Mouse (Mus musculus) kidney, adult 8-10 months (tissue): Measurements from ENCODE around the gene Ttc3.
A peak's percentile ranks its signal among the peaks of the same experiment; 100 is the strongest.
"Not testable (repeated sequence)": the region's sequence is repeated elsewhere in the genome, so short reads cannot be mapped to it uniquely, and the experiment has no call there.

Source experiments
- DNase-seq, 2 experiments: peaks; one replicate each; pipeline ENCODE4 v3.0.0; 2022

Gene Ttc3

DNA sequence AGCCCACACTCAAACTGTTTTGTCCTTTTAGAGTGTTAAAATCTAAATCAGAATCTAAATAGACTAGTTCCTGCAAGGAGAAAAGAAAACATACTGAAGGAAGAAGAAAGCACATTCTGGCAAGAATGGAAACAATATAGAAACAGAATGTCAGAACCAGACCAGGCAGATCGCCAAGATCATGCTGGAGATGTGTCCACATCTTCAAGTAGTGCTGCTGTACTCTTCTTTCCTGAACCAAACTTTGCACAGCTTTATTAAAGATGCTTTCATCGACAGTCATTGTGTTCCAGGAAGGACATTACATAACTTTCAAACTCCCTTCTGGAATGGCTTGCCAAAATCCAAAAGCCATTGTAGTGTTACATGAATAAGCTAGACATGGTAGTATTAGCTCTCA is 66.4 kb downstream of the Ttc3 start:
- DNase-seq, result no peak

DNA sequence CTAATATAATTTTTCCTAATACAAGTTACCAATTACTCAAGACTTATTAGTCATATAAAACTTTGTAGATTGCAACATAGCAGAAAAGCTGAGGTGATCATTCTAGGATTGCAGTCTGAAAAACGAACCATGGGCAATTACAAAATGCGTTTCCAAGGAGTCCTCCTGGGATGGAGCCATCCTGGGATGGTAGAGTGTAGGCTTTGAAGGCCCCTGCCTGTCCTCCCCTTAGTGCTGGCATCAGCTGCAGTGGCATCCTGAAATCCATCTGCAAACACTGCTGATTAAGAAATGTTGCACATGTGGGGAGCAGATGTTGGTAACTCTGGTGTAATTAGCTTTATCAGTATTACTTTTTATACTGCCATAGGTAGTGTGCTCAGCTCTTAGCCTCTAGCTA is 70.9 kb downstream of the Ttc3 start:
- no peak for DNase-seq

DNA sequence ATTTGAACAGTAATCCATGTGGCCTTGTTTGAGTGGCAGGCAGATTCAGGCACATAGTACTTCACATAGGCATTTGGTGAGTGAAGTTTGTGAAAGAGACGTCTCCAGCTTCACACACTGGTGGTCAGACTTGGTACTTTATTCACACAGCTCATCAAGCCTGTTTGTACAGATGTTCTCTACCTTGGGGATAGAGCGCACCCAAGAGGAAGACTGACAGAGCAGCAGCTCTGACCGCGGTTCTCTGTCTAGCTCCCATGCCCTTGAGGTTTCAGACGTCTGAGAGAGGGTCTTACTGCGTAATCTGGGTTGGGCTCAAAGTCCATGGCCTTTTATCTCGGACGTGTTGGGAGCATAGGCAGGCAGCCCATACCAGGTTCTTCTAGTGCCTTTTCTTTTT is 78.7 kb downstream of the Ttc3 start:
- DNase-seq, result no peak

DNA sequence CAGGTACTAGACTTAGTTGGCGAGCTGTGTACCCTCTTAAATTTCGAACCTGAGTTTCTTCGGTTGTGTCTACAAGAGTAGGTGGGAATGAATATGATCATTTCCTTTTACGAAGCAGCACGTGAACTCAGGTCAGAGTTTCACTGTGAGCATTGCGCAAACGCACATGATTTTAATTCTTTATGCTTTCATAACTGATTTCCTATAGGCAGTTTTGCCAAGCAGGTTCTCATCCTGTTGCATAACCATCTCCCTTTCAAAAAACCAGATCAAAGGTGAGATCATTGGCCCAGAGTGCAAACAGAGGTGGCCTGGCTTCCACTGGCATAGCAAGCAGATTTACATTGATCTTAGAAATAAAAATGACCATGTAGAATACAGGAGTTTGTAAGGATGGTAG is 79.2 kb downstream of the Ttc3 start:
- DNase-seq, result peak in 1 of 2 experiments; percentile 18

DNA sequence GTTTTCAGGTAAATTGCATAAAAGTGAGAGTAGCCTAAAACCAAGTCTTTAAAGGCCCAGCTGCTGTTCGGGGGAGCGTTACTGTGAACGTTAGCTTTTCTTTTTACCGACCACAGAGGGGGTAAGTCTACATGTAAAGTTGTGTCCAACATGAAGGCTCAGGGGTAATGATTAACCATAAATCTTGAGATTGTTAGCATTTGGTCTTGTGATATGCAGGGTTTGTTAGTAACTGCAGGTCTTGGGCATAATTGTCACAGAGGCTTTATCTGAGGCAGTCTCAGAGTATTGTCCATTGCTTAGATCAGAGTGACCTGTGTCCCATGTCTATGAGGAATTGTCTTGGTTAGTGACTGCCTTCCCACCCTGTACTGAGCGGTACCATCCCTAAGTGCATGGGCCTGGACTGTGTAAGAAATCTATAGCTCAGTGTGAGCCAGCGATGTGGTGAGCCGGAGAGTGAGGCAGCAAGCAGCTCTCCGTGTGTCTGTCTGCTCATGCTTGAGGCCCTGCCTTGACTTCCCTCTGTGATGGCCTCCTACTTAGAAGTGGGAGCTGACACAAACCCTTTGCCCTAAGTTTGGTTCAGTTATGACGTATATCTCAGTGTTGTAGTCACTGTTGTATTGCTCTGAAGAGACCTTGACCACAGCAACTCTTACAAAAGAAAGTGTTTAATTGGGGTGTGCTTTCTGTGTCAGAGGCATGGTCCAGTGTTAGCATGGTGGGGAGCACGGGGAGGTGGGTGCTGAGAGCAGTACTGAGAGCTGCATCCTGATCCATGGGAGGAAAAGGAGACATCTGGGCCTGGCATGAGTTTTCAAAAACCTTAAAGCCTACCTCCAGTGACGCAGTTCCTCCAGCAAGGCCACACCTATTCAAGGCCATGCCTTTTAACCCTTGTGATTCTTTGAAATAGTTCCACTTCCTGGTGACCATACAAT is 81.4 kb downstream of the Ttc3 start:
- DNase-seq, result peak in 1 of 2 experiments; percentile 16

DNA sequence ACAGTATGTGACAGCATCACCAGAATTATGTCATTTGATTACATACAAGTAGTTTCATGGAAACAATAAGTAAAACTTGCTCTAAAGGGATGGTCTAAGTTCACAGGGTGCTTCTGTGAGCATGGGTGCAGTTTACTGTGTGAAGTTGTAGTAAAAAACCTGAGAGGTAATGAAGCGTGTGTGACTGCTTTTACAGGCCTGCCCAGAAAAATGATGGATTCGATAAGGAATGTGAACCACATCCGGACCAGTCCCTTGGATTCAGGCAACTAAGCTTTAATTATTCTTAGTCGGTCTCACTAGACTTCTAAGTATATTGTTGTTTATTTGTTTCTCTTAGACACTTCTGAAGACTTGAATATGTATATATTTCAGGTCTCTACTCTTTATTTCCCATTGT is 82.3 kb downstream of the Ttc3 start:
- no peak for DNase-seq

DNA sequence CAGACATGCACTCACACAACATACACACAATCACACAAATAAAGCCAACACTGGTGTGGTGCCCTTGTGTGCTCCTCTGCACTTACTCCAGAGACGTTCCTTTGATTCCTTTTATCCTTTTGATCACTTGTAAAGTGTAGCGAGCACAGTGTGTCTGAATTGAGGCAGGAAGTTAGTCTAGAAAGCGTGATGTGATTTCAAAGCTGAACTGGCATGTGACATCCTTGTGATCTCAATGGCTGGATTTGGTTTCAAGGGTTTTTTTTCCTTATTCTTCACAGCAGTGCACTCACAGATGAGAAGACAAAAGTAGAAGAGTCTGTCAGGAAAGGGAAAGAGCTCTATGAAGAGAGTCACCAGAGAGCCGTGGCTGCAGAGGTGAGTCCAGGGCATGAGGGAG is 83.7 kb downstream of the Ttc3 start:
- DNase-seq, result no peak

DNA sequence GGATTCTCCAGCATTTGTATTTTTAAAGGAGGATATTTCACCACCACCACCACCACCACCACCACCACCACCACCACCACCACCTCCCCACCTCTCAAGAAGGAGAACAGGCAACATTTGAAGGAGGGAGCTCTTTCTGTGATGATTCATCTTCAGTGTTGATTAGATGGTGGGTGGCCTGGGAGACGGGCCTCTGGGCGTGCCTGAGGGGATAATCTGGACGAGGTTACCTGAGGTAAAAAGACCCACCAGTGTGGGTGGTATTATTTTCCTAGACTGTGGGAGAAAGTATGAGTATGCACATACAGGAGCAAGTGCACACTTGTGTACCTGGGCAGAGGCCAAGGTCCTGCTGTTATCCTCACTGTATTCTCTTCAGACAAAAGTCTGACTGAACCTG is 93.6 kb downstream of the Ttc3 start:
- no peak for DNase-seq

DNA sequence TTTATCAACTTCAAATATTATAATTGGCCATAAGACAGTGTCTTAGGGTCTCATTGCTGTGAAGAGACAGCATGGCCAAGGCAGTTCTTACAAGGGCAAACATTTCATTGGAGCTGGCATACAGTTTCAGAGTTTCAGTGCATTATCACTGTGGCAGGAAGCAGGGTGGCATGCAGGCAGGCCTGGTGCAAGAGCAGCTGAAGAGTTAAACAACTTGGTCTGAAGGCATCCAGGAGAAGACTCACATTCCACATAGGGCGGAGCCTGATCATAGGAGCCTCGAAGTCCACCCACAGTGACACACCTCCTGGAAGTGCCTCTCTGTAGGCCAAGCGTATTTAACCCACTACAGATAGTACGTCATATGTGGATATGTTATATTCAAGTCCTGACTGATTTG is 95.5 kb downstream of the Ttc3 start:
- no peak for DNase-seq

DNA sequence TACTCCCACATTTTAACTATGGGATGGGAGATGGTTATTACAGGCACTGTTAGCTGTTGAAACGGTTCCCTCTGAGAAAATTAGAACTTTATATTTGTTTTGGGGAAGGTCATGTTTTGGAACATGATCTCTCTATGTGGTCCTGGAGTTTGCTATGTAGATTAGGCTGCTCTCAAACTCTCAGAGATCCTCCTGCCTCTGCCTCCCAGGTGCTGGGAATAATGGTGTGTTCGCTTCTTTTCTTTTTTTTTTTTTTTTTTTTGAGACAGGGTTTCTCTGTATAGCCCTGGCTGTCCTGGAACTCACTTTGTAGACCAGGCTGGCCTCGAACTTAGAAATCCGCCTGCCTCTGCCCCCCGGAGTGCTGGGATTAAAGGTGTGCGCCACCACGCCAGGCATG is 95.9 kb downstream of the Ttc3 start:
- DNase-seq, result not testable (repeated sequence)

DNA sequence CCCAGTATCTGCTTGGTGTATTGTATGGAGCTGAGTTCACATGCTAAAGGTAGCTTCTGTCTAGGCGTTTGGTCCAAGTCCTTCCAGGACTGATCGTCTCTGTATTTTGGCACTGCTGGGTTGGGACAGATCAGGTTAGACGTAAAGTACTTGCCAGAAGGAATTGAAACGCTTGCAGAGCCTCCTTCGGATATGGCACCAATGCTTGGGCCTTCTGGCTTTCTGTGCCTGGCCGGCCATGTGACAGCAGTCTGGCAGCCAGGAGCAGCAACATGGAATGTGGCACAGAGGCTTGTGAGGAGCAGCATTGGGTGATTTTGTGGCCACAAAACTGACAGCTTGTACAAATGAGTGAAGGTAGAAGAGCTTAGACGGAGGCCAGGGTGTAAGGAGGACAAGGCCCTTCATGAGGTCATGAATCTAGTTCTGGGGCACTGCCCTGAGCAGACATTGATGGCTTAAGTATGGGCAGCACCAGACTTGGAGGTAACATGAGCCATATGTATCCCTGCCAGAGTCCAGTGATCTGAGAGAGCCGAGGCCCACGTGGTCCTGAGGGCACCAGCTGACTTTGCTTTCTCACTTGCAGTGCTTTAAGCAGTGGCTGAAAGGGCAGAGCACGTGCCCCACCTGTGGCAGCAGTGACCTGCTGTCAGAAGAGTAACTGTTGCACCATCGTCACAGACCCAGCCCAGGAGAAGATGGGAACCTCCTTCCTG is 97.1 kb downstream of the Ttc3 start:
- no peak for DNase-seq

DNA sequence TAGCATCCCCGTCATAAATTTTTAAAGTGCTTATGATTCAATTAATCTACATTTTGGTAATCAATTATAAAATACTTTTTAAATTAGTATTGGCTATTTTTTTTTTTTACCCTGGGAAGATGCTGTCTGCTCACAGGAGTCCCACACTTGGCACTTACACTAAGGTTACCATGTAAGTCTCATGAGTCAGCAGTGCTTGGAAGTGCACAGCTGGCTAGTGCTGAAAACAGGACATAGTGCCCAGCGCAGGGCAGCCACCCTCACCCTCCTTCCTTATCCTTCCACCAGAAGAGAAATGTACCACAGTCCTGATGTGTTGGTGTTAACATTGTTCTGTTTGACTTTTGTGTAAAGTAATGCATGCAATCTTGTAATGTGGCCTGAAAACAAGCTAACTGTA is 98.0 kb downstream of the Ttc3 start:
- no peak for DNase-seq

DNA sequence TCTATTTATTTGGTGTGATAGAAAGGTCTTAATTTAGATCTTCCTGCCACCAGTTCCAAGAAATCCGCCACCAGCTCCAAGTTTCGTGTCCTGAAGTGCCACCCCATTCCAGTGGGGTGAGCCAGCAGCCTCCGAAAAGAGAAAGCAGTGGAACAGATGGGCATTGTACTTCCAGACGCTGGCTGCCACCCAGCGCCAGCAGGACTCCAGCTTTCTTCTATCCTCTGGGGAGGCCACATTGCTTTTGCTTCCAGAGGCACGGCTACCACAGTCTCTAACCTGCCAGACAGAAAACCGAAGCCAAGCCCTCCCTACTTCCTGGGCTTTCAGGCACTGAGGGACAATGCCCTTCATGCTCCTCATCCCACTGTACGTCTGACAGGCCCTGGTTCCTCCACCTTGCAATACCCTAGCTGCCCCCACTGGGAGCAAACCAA is 102.1 kb downstream of the Ttc3 start:
- peak in 1 of 2 experiments; percentile 17 for DNase-seq

DNA sequence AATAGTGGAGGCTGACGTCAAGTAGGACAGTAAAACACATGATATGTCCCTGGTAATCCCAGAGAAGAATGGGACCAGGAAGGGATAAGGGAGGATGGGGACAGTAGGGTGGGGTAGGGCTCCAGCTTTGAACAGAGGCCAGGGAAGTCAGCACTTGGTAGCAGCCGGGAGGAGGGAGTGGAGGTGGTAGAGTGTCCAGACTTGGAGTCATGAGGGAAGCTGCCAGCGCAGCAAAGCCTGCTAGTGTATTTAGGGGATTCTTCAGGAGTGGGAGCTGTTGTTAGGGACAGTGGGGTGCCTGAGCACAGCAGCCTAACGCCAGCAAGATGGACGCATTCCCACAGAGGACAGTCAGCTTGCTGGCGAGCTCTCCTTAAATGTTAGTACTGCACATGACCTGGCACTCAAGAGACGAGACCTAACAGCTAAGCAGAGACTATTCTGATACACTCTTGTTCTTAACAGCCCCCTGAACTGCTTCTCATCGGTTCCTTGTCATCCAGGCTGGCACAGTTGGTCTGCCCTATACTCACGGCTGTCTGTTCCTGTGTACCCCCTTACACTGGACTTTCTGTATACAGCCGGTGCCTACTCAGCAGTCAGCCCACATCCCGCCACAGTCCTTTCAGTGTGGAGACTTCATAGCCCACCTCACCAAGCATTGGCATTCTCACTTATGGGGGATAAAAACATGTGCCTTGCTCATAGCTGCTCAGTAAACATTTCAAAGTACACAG is 102.8 kb downstream of the Ttc3 start:
- DNase-seq, result no peak

DNA sequence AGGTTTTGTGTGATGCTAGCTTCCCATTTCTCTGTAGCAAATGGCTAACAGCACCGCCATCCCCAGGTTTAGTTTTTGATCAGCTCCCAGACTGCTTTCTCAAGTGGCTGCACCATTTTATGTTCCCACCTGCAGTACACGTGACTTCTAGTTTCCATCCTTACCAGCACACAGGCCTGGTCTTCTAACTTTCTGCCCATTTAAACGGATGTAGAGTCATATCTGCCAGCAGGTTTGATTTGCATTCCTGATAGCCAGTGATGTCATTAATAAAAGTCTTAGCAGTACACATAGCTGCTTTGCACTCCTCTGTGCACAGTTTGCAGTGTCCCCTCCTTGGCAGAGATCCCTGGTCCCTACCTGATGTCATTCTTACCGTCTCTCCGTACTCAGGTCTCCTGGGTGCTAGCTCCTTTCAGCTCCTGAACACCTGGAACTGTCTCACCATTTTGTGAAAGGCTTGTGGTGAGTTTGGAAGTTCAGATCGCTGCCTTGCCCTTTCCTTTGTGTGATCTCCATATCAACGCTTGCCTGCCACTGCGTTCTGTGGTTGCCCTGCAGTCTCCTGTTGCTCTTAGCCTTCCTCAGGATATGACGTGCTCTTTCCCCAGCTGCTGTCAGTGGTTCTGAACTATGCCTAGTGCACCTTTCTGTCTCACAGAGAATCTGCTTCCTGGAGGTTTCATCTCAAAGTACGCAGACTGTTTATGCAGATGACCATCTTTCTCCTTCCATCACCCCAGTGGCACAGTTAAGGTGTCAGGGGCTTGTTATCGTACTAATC is 114.5 kb downstream of the Ttc3 start:
- no peak for DNase-seq

DNA sequence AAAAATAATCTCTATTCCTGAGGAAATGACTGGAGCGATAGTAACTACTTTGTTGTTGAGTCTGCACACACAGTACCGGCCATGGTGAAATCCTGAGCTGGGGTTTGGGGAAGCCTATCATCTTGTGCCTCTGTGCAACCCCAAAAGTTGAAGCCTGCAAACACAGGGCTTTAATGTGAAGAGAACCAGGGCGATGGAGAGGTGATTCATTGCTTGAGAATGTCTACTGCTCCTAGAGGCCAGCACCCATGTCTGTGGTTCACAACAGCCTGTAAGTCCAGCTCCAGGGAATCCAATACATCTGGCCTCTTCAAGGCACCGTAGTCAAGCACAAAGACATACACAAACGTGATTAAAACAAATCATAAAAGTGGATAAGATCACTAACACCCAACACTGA is 116.9 kb downstream of the Ttc3 start:
- no peak for DNase-seq

DNA sequence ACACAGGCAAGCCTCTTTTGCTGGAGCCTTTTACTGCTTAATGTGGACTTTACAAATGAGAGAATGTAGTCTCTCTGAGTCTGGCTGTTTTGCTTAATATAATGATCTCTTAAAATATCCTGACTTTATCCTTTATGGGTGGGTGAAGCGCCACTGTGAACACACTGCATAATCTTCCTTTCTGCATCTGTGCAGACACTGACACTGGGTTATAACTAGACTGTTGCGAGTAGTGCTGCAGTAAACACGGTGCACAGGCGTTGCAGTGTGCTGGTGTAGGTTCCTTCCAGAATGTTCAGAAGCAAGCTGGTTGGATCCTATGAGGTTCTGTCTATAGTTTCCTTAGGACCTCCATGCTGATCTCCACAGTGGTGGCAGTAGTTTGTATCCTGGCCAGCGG is 118.9 kb downstream of the Ttc3 start:
- no peak for DNase-seq

DNA sequence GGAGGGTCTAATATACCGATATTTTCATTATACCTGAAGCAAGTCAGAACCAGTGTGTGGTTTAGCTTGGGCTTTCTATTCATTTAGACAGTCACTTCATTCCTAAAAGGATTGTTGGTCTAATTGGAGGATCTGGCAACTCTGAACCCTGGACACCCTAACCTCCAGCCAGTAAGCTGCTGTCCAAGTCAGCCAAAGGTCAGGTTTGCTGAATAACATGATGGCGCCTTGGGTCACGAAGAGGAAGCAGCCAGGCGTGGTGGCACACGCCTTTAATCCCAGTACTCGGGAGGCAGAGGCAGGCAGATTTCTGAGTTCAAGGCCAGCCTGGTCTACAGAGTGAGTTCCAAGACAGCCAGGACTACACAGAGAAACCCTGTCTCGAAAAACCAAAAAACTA is 126.8 kb downstream of the Ttc3 start:
- peak in 1 of 2 experiments; percentile 14 for DNase-seq

DNA sequence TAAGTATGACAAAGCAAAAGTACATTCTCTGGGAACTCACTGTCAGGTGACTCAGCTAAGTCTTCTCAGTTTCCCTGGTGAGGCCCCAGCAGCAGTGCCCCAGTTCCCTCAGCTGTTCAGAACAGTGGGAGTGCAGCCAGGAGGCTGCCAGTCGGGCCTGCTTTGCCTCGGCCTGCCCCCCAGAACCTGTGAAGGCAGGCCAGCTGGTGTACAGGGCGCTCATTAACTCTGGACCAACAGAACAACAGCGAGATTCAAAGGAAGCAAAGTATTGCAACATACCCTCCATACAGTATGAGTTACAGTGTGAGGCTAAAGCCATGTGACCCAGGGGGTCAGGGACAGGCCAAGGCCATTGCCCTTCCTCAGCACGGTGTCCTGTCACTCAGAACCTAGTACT is 127.5 kb downstream of the Ttc3 start:
- DNase-seq, result peak; percentile 13 to 20

DNA sequence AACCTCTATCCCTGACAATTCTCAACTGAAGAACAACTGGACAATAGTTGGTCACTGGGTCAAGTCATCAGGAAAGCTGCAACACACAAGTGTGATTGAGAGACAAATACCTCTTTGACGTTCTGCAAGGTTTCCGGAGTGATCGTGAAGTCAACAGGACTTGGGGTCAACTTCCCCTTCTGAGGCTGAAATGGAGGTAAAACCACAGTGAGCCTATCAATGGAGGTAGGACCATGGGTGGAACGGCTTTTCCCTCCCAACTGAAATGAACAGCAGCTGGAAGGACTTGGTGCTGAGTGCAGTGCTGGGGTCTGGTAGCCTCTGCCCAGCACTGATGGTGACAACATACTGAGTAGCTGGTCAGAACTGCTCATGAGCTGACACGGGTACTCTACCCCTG is 133.8 kb downstream of the Ttc3 start:
- no peak for DNase-seq

DNA sequence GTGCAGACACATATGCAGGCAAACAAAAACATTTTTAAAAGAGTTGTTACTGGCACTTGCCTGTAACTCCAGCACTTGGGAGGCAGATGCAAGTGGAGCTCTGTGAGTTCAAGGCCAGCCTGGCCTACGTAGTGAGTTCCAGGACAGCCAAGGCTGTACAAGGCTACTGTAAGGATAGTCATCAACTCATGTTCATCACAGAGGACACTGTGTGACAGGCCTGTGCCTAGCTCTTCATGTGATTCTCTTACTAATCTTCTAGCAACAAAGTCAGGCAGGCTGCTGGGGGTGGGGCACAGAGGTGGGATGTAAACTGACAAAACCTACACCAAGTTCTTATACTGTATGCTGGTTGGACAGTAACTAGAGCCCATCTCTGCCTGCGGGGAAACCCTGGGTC is 136.7 kb downstream of the Ttc3 start:
- DNase-seq, result no peak

DNA sequence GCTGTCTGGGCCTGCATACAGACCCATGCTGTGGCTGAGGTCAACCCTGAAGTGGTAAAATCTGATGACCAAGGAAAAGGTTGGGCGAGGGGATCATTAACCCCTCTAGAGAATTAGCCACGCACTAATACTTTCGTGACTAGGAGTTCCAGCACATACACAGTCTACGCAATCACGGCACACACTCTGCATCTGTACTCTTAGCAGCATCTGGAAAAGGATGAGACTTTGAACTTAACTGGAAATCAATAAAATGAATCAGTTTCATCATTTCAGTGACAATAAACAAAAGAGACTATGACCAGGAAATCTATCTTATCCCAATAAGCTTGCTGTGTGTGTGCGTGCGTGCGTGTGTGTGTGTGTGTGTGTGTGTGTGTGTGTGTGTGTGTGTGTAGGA is 138.4 kb downstream of the Ttc3 start:
- DNase-seq, result no peak

DNA sequence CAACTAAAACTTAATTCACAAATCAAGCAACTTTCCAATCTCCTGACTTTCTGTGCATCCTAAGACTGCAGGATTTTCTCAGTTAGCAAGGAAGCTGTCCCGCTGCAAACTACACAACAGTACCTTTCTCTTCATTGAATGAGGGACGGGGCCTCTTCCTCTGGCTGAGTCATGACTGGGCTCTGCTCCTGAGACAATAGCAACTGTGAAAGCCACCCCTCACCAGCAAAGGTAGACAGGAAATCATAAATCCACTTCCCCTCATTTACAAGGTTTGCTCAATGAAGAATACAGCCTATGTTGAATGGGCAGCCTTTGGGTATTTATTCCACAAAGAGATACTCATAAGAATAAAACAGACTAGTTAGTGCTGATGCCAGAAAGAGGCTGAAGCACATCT is 139.6 kb downstream of the Ttc3 start:
- DNase-seq, result no peak
